Mouse (Mus musculus) heart, adult 2 months (tissue): ENCODE measurements at regions not wholly inside any gene's neighbourhood (a gene's known extent, or its start where the extent isn't known, plus 50 kb on each side); places are given as distances from the start of the nearest gene placed in this dataset.

Source experiments
- DNase-seq, 2 experiments: peaks; one replicate each; pipeline ENCODE4 v3.0.0; 2021
- H3K27ac ChIP-seq: fragments of 200-600 bp; 2 replicates; pipeline ENCODE4 v1.8.1; 2022
- H3K27me3 ChIP-seq: fragments of 200-500 bp; 2 replicates; pipeline ENCODE4 v1.6.1; 2012; ENCODE audit warnings: mild to moderate bottlenecking, low read length, inconsistent platforms, mixed read lengths; ENCODE audit not compliant: control insufficient read depth, insufficient read depth
- H3K36me3 ChIP-seq: fragments of 200-500 bp; 2 replicates; pipeline ENCODE4 v1.6.1; 2012; ENCODE audit warnings: low read length, inconsistent platforms; ENCODE audit not compliant: control insufficient read depth, insufficient read depth
- H3K4me1 ChIP-seq: fragments of 200-500 bp; 2 replicates; pipeline ENCODE4 v1.6.1; 2011; ENCODE audit warnings: low read length; ENCODE audit not compliant: control insufficient read depth, insufficient read depth
- H3K4me3 ChIP-seq: fragments of 200-600 bp; 2 replicates; pipeline ENCODE4 v1.8.1; 2022
- H3K79me2 ChIP-seq: fragments of 200-500 bp; replicated peaks from 2 replicates; pipeline ENCODE4 v1.6.1; 2012; ENCODE audit warnings: mild to moderate bottlenecking, inconsistent platforms, low read length, moderate library complexity, mixed read lengths; ENCODE audit not compliant: control insufficient read depth, insufficient read depth
- H3K9ac ChIP-seq: fragments of 200-500 bp; 2 replicates; pipeline ENCODE4 v1.6.1; 2012; ENCODE audit warnings: low read depth, mild to moderate bottlenecking, control low read depth, inconsistent platforms, low read length, mixed read lengths
- CTCF ChIP-seq: fragments of 200-600 bp; IDR thresholded peaks from 2 replicates; pipeline ENCODE4 v1.8.1; 2022; ENCODE audit warnings: antibody characterized with exemption, mild to moderate bottlenecking, moderate library complexity
- EP300 ChIP-seq: fragments of 200-500 bp; IDR thresholded peaks from 2 replicates; pipeline ENCODE4 v1.6.1; 2011; ENCODE audit warnings: low read depth, low read length, control low read depth; ENCODE audit not compliant: insufficient read depth
- POLR2A ChIP-seq: fragments of 200-500 bp; IDR thresholded peaks from 2 replicates; pipeline ENCODE4 v1.6.1; 2011; ENCODE audit warnings: mild to moderate bottlenecking, low read depth, low read length, control low read depth; ENCODE audit not compliant: insufficient read depth
- whole genome bisulfite sequencing: fragments of 180-500 bp; shearing (Covaris S2); methylation state at CpG from one replicate; pipeline ENCODE4 v1.1.7; 2018; 5-methylcytosine and 5-hydroxymethylcytosine counted together
- intact Hi-C: fragments of 180-260 bp; cut with DNase I; formaldehyde crosslinking; loops from one replicate; pipeline ENCODE4 v1.15.1; 2025

- no peak for DNase-seq
Observed at GRCm38 (mm10) chr7:83482671-83483304, 101.9 kb upstream of the Tmc3 start.

DNA sequence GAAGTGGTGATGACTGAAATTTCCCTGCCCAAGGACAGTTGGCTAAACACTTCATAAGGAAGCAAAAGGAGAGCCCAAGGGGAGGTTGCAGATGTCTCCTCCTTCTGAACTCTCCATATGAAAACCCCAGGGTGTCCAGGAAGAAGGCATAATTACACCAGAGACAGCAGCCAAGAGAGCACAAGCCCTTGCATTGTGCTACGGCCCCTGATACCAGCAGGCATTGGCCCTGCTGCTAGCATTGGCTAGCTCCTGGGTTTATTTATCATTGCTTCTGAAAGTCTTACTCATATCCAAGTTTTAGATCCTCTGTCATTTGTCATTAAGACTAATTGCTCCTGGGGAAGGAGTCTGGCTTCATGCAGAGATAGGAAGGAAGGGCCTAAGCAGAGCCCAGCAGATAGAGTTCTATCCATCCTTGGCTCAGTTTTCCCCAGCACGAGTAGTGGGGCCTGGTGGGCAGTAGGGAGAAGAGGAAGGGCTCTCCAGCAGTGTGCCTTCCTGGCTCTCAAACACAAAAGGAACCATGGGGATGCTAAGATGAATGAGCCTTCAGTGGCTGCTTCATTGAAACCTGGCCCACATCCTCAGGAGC is 98.5 kb upstream of the Tmc3 start:
- intact Hi-C loops = loop anchor here (5.0 kb wide), 1 partner anchor 769 kb away; no protein-coding TSS in a partner anchor
- Histone ChIP-seq H3K4me1 (no peaks in the 10 kb centered on the region), H3K27ac (no peak overlapping the region), H3K36me3 (no peaks in the 10 kb centered on the region), H3K79me2 (no peaks in the 10 kb centered on the region), H3K4me3 (no peak overlapping the region), H3K27me3 (no peaks in the 10 kb centered on the region), H3K9ac (no peak overlapping the region)
- WGBS = 53% methylated on average over 2 of the region's 2 CpGs
- TF ChIP-seq CTCF (no peak), EP300 (no peak), POLR2A (no peak)
- no peak for DNase-seq

More at GRCm38 (mm10) chr7:83482671-83483304, 101.9 kb upstream of the Tmc3 start:
- TF ChIP-seq CTCF (no peak), EP300 (no peak), POLR2A (no peak)
- H3K4me3 ChIP-seq = no peak overlapping the region
- no peaks in the 10 kb centered on the region for H3K79me2 ChIP-seq
- no peak overlapping the region for H3K27ac ChIP-seq
- intact Hi-C loops = no loop called here
- no peaks in the 10 kb centered on the region for H3K27me3 ChIP-seq
- no peaks in the 10 kb centered on the region for H3K36me3 ChIP-seq
- WGBS = 53% methylated on average over 7 of the region's 7 CpGs
- H3K9ac ChIP-seq = no peak overlapping the region
- H3K4me1 ChIP-seq = no peaks in the 10 kb centered on the region

DNA sequence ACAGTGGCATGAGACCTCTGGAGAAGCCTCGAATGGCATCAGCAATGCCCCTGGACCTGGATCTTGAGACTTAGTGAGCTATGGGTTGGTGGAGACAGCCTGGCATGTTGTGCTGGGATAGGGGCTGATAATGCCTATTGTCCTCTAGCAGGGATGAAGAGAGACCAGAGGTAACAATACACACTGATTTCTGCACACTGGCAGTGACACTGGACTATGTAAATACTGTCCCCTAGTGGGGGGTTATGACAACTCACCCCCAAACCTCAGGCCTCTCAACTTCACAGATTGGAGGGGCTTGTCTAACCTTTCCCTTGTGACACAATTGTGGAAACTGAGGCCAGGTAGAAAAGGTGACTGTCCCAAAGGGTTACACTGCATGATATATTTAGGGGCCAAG is 94.9 kb upstream of the Tmc3 start:
- H3K9ac ChIP-seq = no peak overlapping the region
- WGBS = 55% methylated on average over 1 of the region's 1 CpGs

DNA sequence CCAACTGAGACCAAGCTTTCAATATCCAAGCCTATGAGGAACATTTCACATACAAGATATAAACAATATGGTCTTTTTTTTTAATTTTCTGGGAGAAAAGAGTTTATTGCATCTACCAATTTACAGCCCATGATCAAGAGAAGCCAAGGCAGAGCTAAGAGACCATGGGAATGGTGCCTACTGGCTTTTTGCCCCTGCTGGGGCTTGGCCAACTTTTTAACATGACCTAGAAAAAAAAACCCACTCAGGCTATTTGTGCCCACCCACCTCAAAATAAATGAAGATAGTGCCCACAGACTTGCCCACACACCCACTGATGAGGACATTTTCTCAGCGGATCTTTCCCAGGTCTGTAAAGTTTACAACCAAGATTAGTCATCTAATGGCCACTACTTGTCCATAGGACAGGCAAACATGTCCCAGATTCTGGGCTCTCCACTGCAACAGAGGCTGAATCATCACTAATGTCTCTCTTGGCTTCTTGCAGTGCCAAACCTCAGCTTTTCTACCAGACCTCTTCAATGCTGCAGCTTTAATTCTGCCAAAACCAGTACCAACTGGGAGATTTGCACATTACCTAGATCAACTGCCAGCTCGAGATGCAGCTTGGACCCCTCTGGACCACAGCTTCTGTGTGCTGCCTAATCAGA is 79.6 kb upstream of the Tmc3 start:
- H3K4me1 ChIP-seq = no peaks in the 10 kb centered on the region
- 67% methylated on average over 2 of the region's 2 CpGs for WGBS
- no peaks in the 10 kb centered on the region for H3K27me3 ChIP-seq
- no peak overlapping the region for H3K4me3 ChIP-seq
- H3K27ac ChIP-seq = no peak overlapping the region
- H3K9ac ChIP-seq = no peak overlapping the region
- no peaks in the 10 kb centered on the region for H3K79me2 ChIP-seq
- H3K36me3 ChIP-seq = no peaks in the 10 kb centered on the region
- intact Hi-C loops = no loop called here
- no peak for TF ChIP-seq EP300
- TF ChIP-seq POLR2A = no peak
- TF ChIP-seq CTCF = no peak
- no peak for DNase-seq

More for the DNA sequence above, 94.9 kb upstream of the Tmc3 start:
- H3K36me3 ChIP-seq = no peaks in the 10 kb centered on the region
- DNase-seq = no peak
- H3K4me3 ChIP-seq = no peak overlapping the region
- no peaks in the 10 kb centered on the region for H3K27me3 ChIP-seq
- TF ChIP-seq EP300 = no peak
- TF ChIP-seq CTCF = peak; percentile 84
- intact Hi-C loops = loop anchor here (5.0 kb wide), 1 partner anchor 772 kb away; no protein-coding TSS in a partner anchor
- H3K4me1 ChIP-seq = no peaks in the 10 kb centered on the region
- H3K79me2 ChIP-seq = no peaks in the 10 kb centered on the region
- no peak overlapping the region for H3K27ac ChIP-seq

DNA sequence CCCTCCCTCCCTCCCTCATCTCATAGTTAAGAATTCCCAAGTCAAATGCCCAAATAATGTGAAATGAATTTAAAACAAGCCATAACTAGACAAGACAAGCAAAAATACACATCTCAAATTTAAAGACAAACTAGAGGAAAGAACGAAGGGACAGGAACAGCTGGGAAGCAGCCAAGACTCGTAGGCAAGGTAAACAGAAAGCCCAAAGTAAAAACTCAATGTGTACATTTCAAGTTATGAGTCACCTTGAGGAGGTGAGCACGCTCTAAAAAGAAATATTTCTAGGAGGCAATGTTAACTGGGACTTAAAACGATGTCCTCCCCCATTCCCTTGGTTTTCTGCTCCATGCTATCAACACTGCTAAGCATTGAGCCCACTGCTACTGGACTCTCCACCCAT is 68.4 kb upstream of the Tmc3 start:
- no peak for TF ChIP-seq EP300
- Histone ChIP-seq H3K4me1 (no peaks in the 10 kb centered on the region), H3K27me3 (no peaks in the 10 kb centered on the region), H3K9ac (no peak overlapping the region), H3K4me3 (no peak overlapping the region), H3K79me2 (no peaks in the 10 kb centered on the region), H3K27ac (no peak overlapping the region), H3K36me3 (no peaks in the 10 kb centered on the region)
- WGBS = 53% methylated on average over 4 of the region's 4 CpGs
- DNase-seq = no peak
- intact Hi-C loops = no loop called here

DNA sequence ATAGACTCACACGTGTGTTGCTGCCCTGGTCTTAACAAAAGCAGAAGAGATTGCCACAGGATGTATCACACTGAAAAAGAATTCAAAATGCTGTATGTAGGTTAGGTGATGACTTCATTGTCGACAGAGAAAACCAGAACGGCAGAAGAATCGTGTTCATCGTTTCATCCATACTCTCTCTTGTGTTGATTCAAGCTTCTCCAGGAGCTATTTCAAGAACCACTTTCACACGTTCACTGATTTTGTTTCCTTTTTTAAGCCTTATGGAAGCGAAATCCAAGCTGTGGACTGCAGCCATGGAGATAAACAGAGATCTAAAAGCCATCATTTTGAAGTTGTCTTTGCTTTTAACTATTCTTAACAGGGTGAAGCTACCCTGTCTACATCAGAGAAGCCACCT is 63.2 kb upstream of the Tmc3 start:
- TF ChIP-seq EP300 (no peak), CTCF (no peak)
- 67% methylated on average over 7 of the region's 7 CpGs for WGBS
- H3K79me2 ChIP-seq = no peaks in the 10 kb centered on the region
- no peaks in the 10 kb centered on the region for H3K36me3 ChIP-seq
- no peak overlapping the region for H3K27ac ChIP-seq
- intact Hi-C loops = no loop called here
- no peaks in the 10 kb centered on the region for H3K27me3 ChIP-seq
- no peak overlapping the region for H3K4me3 ChIP-seq
- no peak overlapping the region for H3K9ac ChIP-seq
- DNase-seq = no peak
- H3K4me1 ChIP-seq = no peaks in the 10 kb centered on the region
